Mouse (Mus musculus): ENCODE measurements around the gene Srp9. TPM values are rescaled to one million over a fixed set of nuclear protein-coding genes. Genes with fewer than 3 reads are reported as not detected.

Gene Srp9
- polyA plus RNA-seq, 1 experiment from 2014 or later, result 132 TPM

DNA sequence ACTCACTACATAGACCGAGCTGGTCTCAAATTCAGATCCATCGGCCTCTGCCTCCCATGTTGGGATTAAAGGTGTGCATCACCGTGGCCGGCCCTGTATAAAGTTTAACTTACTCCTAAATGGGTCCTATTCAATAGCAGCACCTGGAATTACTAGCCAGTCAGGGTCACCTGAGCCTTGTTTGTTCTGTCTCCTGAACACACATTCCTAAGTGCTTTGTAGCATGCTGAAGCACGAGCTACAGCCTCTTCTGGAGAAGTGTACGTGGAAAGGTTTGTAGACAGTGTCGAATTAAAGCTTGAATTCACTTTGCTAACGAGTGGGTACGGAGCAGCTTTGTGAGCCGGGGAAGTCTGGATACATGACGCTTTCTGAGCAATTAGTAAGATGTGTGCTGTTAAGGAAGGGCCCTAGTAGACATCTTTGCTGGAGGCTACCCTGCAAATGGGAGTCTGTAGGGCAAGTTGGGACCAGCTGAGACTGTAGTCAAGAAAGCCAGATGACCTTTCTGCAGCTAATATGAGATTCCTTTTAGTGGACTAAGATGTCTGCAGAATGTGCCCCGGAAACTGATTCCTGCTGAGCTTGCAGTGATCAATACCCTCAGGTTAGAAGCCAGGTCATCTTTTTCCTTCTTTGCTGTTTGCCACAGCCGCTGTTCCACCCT lies 32.7 kb upstream of the Srp9 start:
- no peak overlapping the region for H3K4me3 ChIP-seq (replicated peaks)
- WGBS, result 78% methylated on average over 13 of the region's 13 CpGs

DNA sequence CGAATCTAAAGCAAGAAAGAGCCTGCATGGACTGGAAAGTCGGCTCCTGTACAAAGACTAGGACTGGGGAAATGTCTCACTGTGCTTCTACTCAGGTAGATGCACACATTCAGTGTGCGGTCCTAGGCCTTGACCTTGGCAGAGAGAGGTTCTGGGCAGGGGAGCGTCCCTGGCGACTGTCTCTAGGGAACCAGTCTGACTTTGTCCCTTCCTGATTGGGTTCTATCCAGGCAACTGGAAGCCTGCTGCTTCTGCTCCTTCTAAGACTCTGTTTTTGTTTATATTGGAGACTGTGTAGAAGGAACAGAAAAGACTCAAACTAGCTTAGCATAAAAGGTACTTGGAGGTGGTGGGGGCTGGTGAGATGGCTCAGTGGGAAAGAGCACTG lies 32.1 kb upstream of the Srp9 start:
- H3K27ac ChIP-seq (replicated peaks), result no peak overlapping the region
- WGBS, result 76% methylated on average over 5 of the region's 5 CpGs
- no peaks in the 10 kb centered on the region for H3K36me3 ChIP-seq
- ATAC-seq (ENCODE audit: low FRiP score), result no peak
- 0 out of 2 replicates have a peak, but pooled peaks cover 3% of the 10 kb centered on the region for H3K27me3 ChIP-seq (replicated peaks)
- H3K4me1 ChIP-seq, result peaks cover 44% of the 10 kb centered on the region
- H3K9ac ChIP-seq (replicated peaks), result no peak overlapping the region
- no peak overlapping the region for H3K4me2 ChIP-seq
- no peak overlapping the region for H3K4me3 ChIP-seq (replicated peaks)
- H3K9me3 ChIP-seq (replicated peaks), result no peaks in the 10 kb centered on the region

More for the DNA sequence above, 32.7 kb upstream of the Srp9 start:
- 0 out of 2 replicates have a peak, but pooled peaks cover 3% of the 10 kb centered on the region for H3K27me3 ChIP-seq (replicated peaks)
- no peak overlapping the region for H3K27ac ChIP-seq (replicated peaks)
- no peak overlapping the region for H3K9ac ChIP-seq (replicated peaks)
- H3K36me3 ChIP-seq, result no peaks in the 10 kb centered on the region
- no peak for ATAC-seq (ENCODE audit: low FRiP score)
- H3K4me2 ChIP-seq, result no peak overlapping the region
- H3K4me1 ChIP-seq, result peaks cover 49% of the 10 kb centered on the region
- no peaks in the 10 kb centered on the region for H3K9me3 ChIP-seq (replicated peaks)

DNA sequence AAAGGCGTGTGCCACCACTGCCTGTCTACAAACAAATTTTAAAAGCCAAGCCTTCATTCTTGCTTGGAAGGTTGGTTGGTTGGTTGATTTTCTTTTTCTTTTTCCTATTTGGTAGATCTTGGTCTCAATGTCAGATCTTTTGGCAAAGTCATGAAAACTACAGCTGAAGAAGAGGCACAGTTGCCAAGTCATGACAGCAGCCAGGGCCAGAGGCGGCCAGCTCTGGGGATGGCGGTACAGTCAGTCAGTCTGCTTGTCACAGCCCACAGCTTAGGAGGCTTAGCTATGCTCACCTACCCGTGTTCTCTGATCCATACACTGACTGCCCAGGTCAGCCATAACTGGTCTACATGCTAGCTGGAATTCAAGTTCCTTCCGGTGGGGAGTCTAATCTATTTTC lies 31.1 kb upstream of the Srp9 start:
- H3K4me1 ChIP-seq, result peaks cover 43% of the 10 kb centered on the region
- no peak for ATAC-seq (ENCODE audit: low FRiP score)
- no peak overlapping the region for H3K27ac ChIP-seq (replicated peaks)
- 97% methylated on average over 5 of the region's 5 CpGs for WGBS
- H3K9ac ChIP-seq (replicated peaks), result no peak overlapping the region
- no peaks in the 10 kb centered on the region for H3K9me3 ChIP-seq (replicated peaks)
- no peak overlapping the region for H3K4me2 ChIP-seq
- no peak overlapping the region for H3K4me3 ChIP-seq (replicated peaks)
- H3K27me3 ChIP-seq (replicated peaks), result 0 out of 2 replicates have a peak, but pooled peaks cover 3% of the 10 kb centered on the region
- H3K36me3 ChIP-seq, result no peaks in the 10 kb centered on the region

DNA sequence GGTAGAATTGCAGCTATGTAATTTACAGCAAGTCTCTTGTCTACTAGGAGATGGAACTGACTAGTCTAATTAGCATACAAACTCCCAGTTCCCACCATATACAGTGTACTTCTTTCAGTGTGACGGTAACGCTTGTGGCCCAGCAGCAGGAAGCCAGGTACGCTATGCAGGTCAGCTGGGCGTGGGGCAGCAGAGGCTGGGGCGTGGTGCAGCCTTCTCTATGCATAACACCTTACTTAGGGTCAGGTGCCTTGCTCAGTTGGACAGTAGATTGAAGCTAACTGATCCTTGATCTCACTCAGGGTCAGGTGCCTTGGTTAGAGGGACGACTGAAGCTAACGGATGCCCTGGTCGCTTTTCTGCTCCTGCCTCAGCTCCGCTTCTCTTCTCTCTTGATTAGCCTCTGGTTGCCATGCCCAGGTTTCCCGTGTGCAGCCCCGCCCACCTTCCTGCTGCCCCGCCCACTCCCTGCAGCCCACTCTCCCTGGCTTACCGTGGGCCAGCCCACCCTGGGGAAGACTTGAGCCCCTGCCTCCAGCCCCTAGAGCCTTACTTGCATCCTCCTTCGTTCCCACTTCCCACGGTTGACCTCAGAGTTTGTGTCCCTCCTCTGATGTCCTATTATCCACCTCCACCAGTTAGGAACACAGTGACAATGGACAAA lies 29.9 kb upstream of the Srp9 start:
- Histone ChIP-seq H3K27me3 (replicated peaks) (0 out of 2 replicates have a peak, but pooled peaks cover 3% of the 10 kb centered on the region), H3K9me3 (replicated peaks) (no peaks in the 10 kb centered on the region), H3K36me3 (no peaks in the 10 kb centered on the region), H3K4me1 (peaks cover 31% of the 10 kb centered on the region), H3K9ac (replicated peaks) (no peak overlapping the region), H3K27ac (replicated peaks) (peak overlapping the region; percentile 55; the same call in 1 of the 2 replicates), H3K4me2 (peak overlapping the region; percentile 24), H3K4me3 (replicated peaks) (no peak overlapping the region)
- no peak for ATAC-seq (ENCODE audit: low FRiP score)
- 40% methylated on average over 15 of the region's 15 CpGs for WGBS

DNA sequence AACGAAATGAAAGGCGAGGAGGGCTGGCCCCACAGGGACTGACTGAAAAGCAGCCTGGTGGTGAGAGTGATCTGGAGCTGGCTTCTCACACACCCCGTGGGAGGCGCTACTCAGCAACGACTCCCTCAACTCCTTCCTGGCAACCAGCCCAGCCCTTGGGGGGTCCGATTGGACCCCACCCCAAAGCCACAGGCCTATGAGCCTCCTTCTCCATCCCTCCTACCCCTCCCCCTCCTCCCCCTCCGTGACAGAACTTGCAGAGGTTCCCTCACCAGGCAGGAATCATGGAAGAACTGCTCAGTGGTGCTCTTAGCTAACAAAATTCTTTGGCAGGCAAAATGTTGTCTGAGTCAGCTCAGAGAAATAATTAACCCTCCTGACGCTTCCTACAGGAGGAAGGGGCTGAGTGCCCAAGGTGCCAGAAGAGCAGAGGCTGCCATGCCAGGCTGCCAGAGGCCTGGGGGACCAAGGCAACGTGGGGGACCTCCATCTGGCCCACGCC lies 29.2 kb upstream of the Srp9 start:
- 16% methylated on average over 10 of the region's 10 CpGs for WGBS
- Histone ChIP-seq H3K4me3 (replicated peaks) (no peak overlapping the region), H3K9me3 (replicated peaks) (no peaks in the 10 kb centered on the region), H3K4me1 (peaks cover 24% of the 10 kb centered on the region), H3K27ac (replicated peaks) (peak overlapping the region; percentile 55; the same call in 1 of the 2 replicates), H3K27me3 (replicated peaks) (0 out of 2 replicates have a peak, but pooled peaks cover 3% of the 10 kb centered on the region), H3K9ac (replicated peaks) (no peak overlapping the region), H3K4me2 (peak overlapping the region; percentile 24), H3K36me3 (no peaks in the 10 kb centered on the region)
- peak; percentile 45; the same call in 1 of the 2 replicates for ATAC-seq (ENCODE audit: low FRiP score)

DNA sequence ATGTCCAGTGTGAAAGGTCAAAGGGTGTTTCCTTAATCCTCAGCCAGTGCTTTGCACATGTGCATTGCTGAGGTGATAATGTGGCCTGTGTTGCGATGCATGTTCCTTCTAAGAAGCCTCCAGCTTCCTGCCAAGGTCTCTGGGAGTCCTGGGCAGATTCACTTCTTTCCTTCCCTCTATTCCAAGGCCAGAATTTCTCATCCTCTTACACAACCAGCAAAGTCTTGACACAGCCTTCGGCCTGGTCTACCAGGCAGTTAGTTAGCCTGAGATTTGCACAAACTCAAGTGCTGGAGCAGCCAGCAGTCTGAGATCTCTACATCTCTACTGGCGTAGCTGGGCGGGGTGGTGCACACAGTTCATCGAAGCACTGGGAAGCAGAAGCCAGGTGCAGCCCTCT lies 27.8 kb upstream of the Srp9 start:
- Histone ChIP-seq H3K4me1 (peaks cover 18% of the 10 kb centered on the region), H3K4me3 (replicated peaks) (no peak overlapping the region), H3K27ac (replicated peaks) (no peak overlapping the region), H3K9me3 (replicated peaks) (no peaks in the 10 kb centered on the region), H3K9ac (replicated peaks) (no peak overlapping the region), H3K27me3 (replicated peaks) (0 out of 2 replicates have a peak, but pooled peaks cover under 1% of the 10 kb centered on the region), H3K36me3 (no peaks in the 10 kb centered on the region), H3K4me2 (no peak overlapping the region)
- ATAC-seq (ENCODE audit: low FRiP score), result no peak
- WGBS, result 88% methylated on average over 5 of the region's 5 CpGs

DNA sequence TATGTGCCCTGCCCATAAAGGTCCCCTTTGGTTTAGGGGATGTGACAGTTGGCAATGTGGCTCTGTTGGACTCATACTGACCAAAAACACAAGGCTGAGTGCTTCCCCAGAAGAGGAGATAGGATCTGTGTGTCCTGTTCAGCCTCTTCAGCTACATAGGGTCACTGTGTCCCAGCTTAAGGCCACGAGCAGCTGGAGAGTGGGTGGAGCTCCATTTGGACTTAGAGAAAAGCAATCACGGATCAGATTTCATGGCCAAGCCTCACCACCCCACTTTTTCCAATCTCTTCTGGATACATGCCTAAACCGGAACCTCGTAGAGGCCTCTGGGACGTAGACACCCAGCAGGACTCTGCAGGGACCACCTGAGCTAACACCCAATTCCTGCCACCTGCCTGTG lies 25.5 kb upstream of the Srp9 start:
- no peaks in the 10 kb centered on the region for H3K27me3 ChIP-seq (replicated peaks)
- H3K36me3 ChIP-seq, result no peaks in the 10 kb centered on the region
- H3K4me1 ChIP-seq, result peaks cover 31% of the 10 kb centered on the region
- no peak overlapping the region for H3K4me3 ChIP-seq (replicated peaks)
- no peak overlapping the region for H3K27ac ChIP-seq (replicated peaks)
- ATAC-seq (ENCODE audit: low FRiP score), result no peak
- H3K9ac ChIP-seq (replicated peaks), result no peak overlapping the region
- H3K9me3 ChIP-seq (replicated peaks), result no peaks in the 10 kb centered on the region
- WGBS, result 61% methylated on average over 5 of the region's 5 CpGs
- no peak overlapping the region for H3K4me2 ChIP-seq

DNA sequence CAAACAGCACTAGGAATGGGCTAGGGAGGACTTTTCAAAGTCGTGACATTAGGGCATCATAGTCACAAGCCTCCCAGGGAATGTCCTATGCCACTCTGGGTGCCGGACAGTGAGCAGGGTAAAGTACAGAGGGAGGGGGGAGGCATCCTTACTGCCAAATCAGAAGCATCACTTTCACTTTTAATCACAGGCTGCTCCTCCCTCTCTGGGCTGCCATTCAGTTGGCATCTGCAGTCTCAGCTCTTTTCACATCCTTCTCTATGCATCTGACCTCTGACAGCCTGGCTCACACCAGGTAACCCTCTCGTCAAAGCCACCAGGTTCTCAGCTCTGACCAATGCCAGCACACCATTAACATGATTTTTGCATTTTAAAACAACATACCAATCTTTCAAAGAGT lies 24.1 kb upstream of the Srp9 start:
- Histone ChIP-seq H3K9me3 (replicated peaks) (no peaks in the 10 kb centered on the region), H3K9ac (replicated peaks) (no peak overlapping the region), H3K27me3 (replicated peaks) (no peaks in the 10 kb centered on the region), H3K4me3 (replicated peaks) (no peak overlapping the region), H3K4me1 (peaks cover 21% of the 10 kb centered on the region), H3K36me3 (no peaks in the 10 kb centered on the region), H3K4me2 (no peak overlapping the region), H3K27ac (replicated peaks) (no peak overlapping the region)
- ATAC-seq (ENCODE audit: low FRiP score), result no peak
- 51% methylated on average over 3 of the region's 3 CpGs for WGBS

DNA sequence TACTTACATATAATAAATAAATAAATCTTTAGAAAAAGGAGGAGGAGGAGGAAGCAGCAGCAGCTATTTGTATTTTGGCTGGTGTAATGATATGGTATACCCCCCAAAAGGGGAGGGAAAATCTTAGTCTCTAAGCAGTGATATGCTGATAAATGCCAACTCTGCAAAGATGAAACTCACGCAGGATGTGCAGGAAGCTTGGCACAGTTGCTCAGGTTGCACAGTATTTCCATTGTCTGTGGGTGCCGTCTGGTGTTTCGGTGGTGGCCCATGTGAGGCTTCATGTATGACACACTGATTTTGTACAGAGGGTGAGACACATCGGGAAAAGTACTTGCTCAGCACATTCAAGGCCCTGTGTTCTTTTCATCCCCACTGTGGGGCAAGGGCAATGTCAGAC lies 23.1 kb upstream of the Srp9 start:
- Histone ChIP-seq H3K36me3 (no peaks in the 10 kb centered on the region), H3K4me2 (no peak overlapping the region), H3K4me1 (peaks cover 19% of the 10 kb centered on the region), H3K9me3 (replicated peaks) (no peaks in the 10 kb centered on the region), H3K9ac (replicated peaks) (no peak overlapping the region), H3K27me3 (replicated peaks) (no peaks in the 10 kb centered on the region), H3K4me3 (replicated peaks) (no peak overlapping the region), H3K27ac (replicated peaks) (0 out of 2 replicates have a peak overlapping the region, but pooled peaks have one; percentile 38)
- ATAC-seq (ENCODE audit: low FRiP score), result no peak
- WGBS, result 38% methylated on average over 4 of the region's 4 CpGs

DNA sequence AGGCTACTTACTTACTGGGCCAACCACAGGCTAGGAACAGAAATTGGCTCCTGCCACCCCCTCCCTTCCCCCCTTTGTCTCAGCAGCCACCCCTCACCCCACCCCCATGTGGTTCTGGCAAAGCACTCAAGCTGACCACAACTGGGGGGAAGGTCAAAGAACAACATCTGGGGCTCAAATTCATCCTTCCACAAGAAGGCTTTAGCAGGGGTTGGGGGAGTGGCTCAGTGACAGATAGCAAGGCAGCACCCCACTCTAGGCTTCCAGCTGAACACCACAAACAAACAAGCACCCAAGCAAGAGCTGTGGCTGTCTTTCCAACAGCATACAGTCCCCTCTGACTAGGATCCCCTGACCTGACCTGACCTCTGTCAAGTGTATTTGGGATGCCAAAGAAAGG lies 21.8 kb upstream of the Srp9 start:
- no peak overlapping the region for H3K4me3 ChIP-seq (replicated peaks)
- H3K4me2 ChIP-seq, result no peak overlapping the region
- no peak for ATAC-seq (ENCODE audit: low FRiP score)
- H3K4me1 ChIP-seq, result peaks cover 19% of the 10 kb centered on the region
- H3K9ac ChIP-seq (replicated peaks), result no peak overlapping the region
- no peaks in the 10 kb centered on the region for H3K27me3 ChIP-seq (replicated peaks)
- H3K27ac ChIP-seq (replicated peaks), result no peak overlapping the region
- no peaks in the 10 kb centered on the region for H3K9me3 ChIP-seq (replicated peaks)
- H3K36me3 ChIP-seq, result no peaks in the 10 kb centered on the region

DNA sequence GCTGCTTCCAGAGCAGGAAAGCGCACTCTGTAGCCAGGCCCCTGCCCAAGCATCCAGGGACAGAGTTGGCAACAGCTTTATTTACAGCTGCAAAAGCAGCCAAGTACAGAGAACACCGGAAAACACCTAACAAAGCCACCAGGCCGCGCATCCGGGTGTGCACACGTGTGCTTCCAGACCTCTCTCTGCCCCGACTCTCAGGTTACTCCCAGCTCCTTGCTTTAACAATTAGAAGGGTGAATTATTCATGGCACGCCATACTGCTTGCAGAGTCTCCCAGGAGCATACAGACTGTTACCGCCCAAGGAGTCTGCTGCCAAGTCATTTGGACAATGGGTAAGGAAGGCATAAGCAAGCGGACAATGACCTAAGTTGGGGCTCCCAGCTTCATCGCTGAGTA lies 21.1 kb upstream of the Srp9 start:
- Histone ChIP-seq H3K4me2 (no peak overlapping the region), H3K9me3 (replicated peaks) (no peaks in the 10 kb centered on the region), H3K27me3 (replicated peaks) (no peaks in the 10 kb centered on the region), H3K27ac (replicated peaks) (0 out of 2 replicates have a peak overlapping the region, but pooled peaks have one; percentile 28), H3K4me1 (peaks cover 19% of the 10 kb centered on the region), H3K36me3 (no peaks in the 10 kb centered on the region), H3K4me3 (replicated peaks) (no peak overlapping the region), H3K9ac (replicated peaks) (no peak overlapping the region)
- 58% methylated on average over 11 of the region's 11 CpGs for WGBS
- ATAC-seq (ENCODE audit: low FRiP score), result no peak

DNA sequence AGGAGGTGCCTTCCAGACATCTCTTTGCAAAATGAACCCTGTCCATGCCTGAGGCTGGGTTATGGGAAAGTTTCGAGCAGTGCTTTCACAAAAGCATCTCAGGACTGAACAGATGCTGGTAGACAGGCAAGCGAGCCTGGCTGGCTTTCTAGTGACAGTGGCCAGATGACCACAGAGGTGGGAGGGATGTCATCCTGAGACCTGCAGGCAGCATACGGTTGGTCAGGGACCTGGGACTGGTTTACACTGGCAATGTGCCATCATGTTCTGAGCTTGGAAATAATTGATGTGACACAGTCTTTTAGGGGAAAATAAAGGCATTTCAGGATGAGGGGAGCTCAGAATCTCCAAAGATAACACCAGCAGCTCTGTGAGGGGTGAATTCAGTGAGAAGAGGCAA lies 19.5 kb upstream of the Srp9 start:
- no peaks in the 10 kb centered on the region for H3K27me3 ChIP-seq (replicated peaks)
- H3K4me2 ChIP-seq, result no peak overlapping the region
- ATAC-seq (ENCODE audit: low FRiP score), result no peak
- H3K9ac ChIP-seq (replicated peaks), result no peak overlapping the region
- 56% methylated on average over 3 of the region's 3 CpGs for WGBS
- H3K4me3 ChIP-seq (replicated peaks), result no peak overlapping the region
- no peaks in the 10 kb centered on the region for H3K36me3 ChIP-seq
- H3K9me3 ChIP-seq (replicated peaks), result no peaks in the 10 kb centered on the region
- H3K4me1 ChIP-seq, result peaks cover 19% of the 10 kb centered on the region
- no peak overlapping the region for H3K27ac ChIP-seq (replicated peaks)

All from neural tube, embryonic 15.5 days (tissue).